7 mouse cellular contexts compared by ENCODE assay signal in genomic region chr2:132781439-132782068, GRCm38 (mm10). TPM values are rescaled to one million over a fixed set of nuclear protein-coding genes. Genes with fewer than 3 reads are reported as not detected.
A peak's percentile ranks its signal among the peaks of the same experiment; 100 is the strongest.
DNase-seq lines count a peak whose midpoint lies in the region; ATAC-seq lines count a peak whose summit lies in the region.

No protein-coding gene starts in this region.

- WGBS in embryonic facial prominence, embryonic 11.5 days = under 1% methylated on average over 39 of the region's 41 CpGs
- WGBS in limb, embryonic 13.5 days = under 1% methylated on average over 41 of the region's 41 CpGs
- WGBS in midbrain, embryonic 16.5 days = under 1% methylated on average over 41 of the region's 41 CpGs

- ATAC-seq in embryonic facial prominence, embryonic 11.5 days (replicated peaks; ENCODE audit: insufficient number of reproducible peaks, low FRiP score, low TSS enrichment, low read depth) = peak; percentile 100
- peak; percentile 97 for ATAC-seq in limb, embryonic 13.5 days (ENCODE audit: low FRiP score, low read depth)
- ATAC-seq in midbrain, embryonic 16.5 days = peak; percentile 98

- peak overlapping the region; percentile 39 for H3K4me3 ChIP-seq in embryonic facial prominence, embryonic 11.5 days (ENCODE audit: low read depth, low read length)
- H3K4me3 ChIP-seq in limb, embryonic 13.5 days = peak overlapping the region; percentile 45
- peak overlapping the region; percentile 81 for H3K4me3 ChIP-seq in midbrain, embryonic 16.5 days (ENCODE audit: low read depth, low read length)

- no peaks in the 10 kb centered on the region for H3K27me3 ChIP-seq in embryonic facial prominence, embryonic 11.5 days (ENCODE audit: control insufficient read depth, insufficient read depth, low read length)
- peaks cover 11% of the 10 kb centered on the region for H3K27me3 ChIP-seq in limb, embryonic 13.5 days
- H3K27me3 ChIP-seq in midbrain, embryonic 16.5 days (ENCODE audit: control insufficient read depth, insufficient read depth, low read depth, low read length) = no peaks in the 10 kb centered on the region

- no peak overlapping the region for H3K9ac ChIP-seq in embryonic facial prominence, embryonic 11.5 days (replicated peaks; ENCODE audit: low read length)
- no peak overlapping the region; the same call in 1 of the 2 replicates for H3K9ac ChIP-seq in limb, embryonic 13.5 days
- peak overlapping the region; percentile 95 for H3K9ac ChIP-seq in midbrain, embryonic 16.5 days (ENCODE audit: low read depth, low read length)

- DNase-seq in adrenal gland, postnatal 10 days = peak; percentile 98
- peak; percentile 96 for DNase-seq in embryonic facial prominence, embryonic 11.5 days (ENCODE audit: low spot score)
- peak; percentile 73 for DNase-seq in heart, adult 8-10 months (ENCODE audit: low spot score)
- peak; percentile 87 for DNase-seq in kidney, adult 9 months
- DNase-seq in spleen, postnatal 4 days (ENCODE audit: low spot score in 2 of 2) = peak; percentile 71 to 90

- peak overlapping the region; percentile 86 for H3K4me2 ChIP-seq in embryonic facial prominence, embryonic 11.5 days (ENCODE audit: low read depth, low read length)
- H3K4me2 ChIP-seq in limb, embryonic 13.5 days (replicated peaks) = peak overlapping the region; percentile 85
- peak overlapping the region; percentile 69 for H3K4me2 ChIP-seq in midbrain, embryonic 16.5 days (ENCODE audit: low read length)

- no peaks in the 10 kb centered on the region for H3K4me1 ChIP-seq in embryonic facial prominence, embryonic 11.5 days (ENCODE audit: control insufficient read depth, insufficient read depth, low read length)
- peaks cover 5% of the 10 kb centered on the region; the same call in 1 of the 2 replicates for H3K4me1 ChIP-seq in limb, embryonic 13.5 days
- H3K4me1 ChIP-seq in midbrain, embryonic 16.5 days (ENCODE audit: control insufficient read depth, insufficient read depth, low read length) = peaks cover 12% of the 10 kb centered on the region

- no peaks in the 10 kb centered on the region for H3K9me3 ChIP-seq in embryonic facial prominence, embryonic 11.5 days (replicated peaks; ENCODE audit: control insufficient read depth, low read length)
- H3K9me3 ChIP-seq in limb, embryonic 13.5 days = no peaks in the 10 kb centered on the region
- H3K9me3 ChIP-seq in midbrain, embryonic 16.5 days (replicated peaks; ENCODE audit: control insufficient read depth, low read length, poor library complexity, severe bottlenecking) = no peaks in the 10 kb centered on the region

- H3K27ac ChIP-seq in embryonic facial prominence, embryonic 11.5 days (replicated peaks; ENCODE audit: low read depth, low read length) = 0 out of 2 replicates have a peak overlapping the region, but pooled peaks have one; percentile 2
- H3K27ac ChIP-seq in limb, embryonic 13.5 days = no peak overlapping the region
- H3K27ac ChIP-seq in midbrain, embryonic 16.5 days (ENCODE audit: low read length) = peak overlapping the region; percentile 97

- no peaks in the 10 kb centered on the region for H3K36me3 ChIP-seq in embryonic facial prominence, embryonic 11.5 days (replicated peaks; ENCODE audit: control insufficient read depth, insufficient read depth, low read depth, low read length)
- no peaks in the 10 kb centered on the region for H3K36me3 ChIP-seq in limb, embryonic 13.5 days
- no peaks in the 10 kb centered on the region for H3K36me3 ChIP-seq in midbrain, embryonic 16.5 days (ENCODE audit: control insufficient read depth, insufficient read depth, low read length)

RNA-seq across cellular contexts. Expression of gene Chgb, which starts 0.5 kb away (rescaled TPM):
- total RNA-seq in adrenal gland, postnatal 10 days (2021) = 100 to 1,000 TPM; 890 to 974 TPM
- polyA plus RNA-seq in embryonic facial prominence, embryonic 11.5 days (2014; fragmentation: Nextera tagmentation; extraction: Ambion mirVana) = 3.5 and 4.4 TPM in 2 replicates
- total RNA-seq in heart, adult 8-10 months (2022) = 1 to 10 TPM in 2 of 4 experiments, under 1 TPM in 2; 0.49 to 1.1 (median 0.78) TPM
- polyA plus RNA-seq in limb, embryonic 13.5 days (2015; fragmentation: Nextera tagmentation; extraction: Ambion mirVana) = 0.51 and 0.80 TPM in 2 replicates
- polyA plus RNA-seq in midbrain, embryonic 16.5 days (2015; fragmentation: Nextera tagmentation; extraction: Ambion mirVana) = 106 and 110 TPM in 2 replicates

RNA-seq across cellular contexts. Expression of gene Trmt6, which starts 34.3 kb away (rescaled TPM):
- 10 to 100 TPM; 15.4 to 19.4 TPM for total RNA-seq in adrenal gland, postnatal 10 days (2021)
- polyA plus RNA-seq in embryonic facial prominence, embryonic 11.5 days (2014; fragmentation: Nextera tagmentation; extraction: Ambion mirVana) = 41.4 and 43.7 TPM in 2 replicates
- total RNA-seq in heart, adult 8-10 months (2022) = 1 to 10 TPM; 5.2 to 6.9 (median 6.4) TPM
- polyA plus RNA-seq in limb, embryonic 13.5 days (2015; fragmentation: Nextera tagmentation; extraction: Ambion mirVana) = 31.4 and 36.7 TPM in 2 replicates
- polyA plus RNA-seq in midbrain, embryonic 16.5 days (2015; fragmentation: Nextera tagmentation; extraction: Ambion mirVana) = 17.7 and 22.2 TPM in 2 replicates

RNA-seq across cellular contexts. Expression of gene Mcm8, which starts 34.4 kb away (rescaled TPM):
- total RNA-seq in adrenal gland, postnatal 10 days (2021) = 1 to 10 TPM; 4.8 to 5.8 TPM
- 25.0 and 25.7 TPM in 2 replicates for polyA plus RNA-seq in embryonic facial prominence, embryonic 11.5 days (2014; fragmentation: Nextera tagmentation; extraction: Ambion mirVana)
- 1 to 10 TPM; 2.5 to 3.1 (median 2.6) TPM for total RNA-seq in heart, adult 8-10 months (2022)
- 16.4 and 17.9 TPM in 2 replicates for polyA plus RNA-seq in limb, embryonic 13.5 days (2015; fragmentation: Nextera tagmentation; extraction: Ambion mirVana)
- 4.2 and 5.9 TPM in 2 replicates for polyA plus RNA-seq in midbrain, embryonic 16.5 days (2015; fragmentation: Nextera tagmentation; extraction: Ambion mirVana)

Comparison
In these comparisons a context has a peak if more than half of its experiments do, and no peak if none do; other contexts are left out.
1. RNA of gene Chgb, which starts 0.5 kb away (polyA plus RNA-seq): 106 to 110 TPM in midbrain, embryonic 16.5 days; 3.5 to 4.4 TPM in embryonic facial prominence, embryonic 11.5 days and 0.51 to 0.80 TPM in limb, embryonic 13.5 days; every median in the first group is over 10 times any median in the second.
2. Peak in every context shown above with its lines, with median percentiles within 50 percentile points of each other: DNase-seq, ATAC-seq, H3K4me2 ChIP-seq and H3K4me3 ChIP-seq.